Mouse (Mus musculus) 3134 (cell line): ENCODE measurements around the gene Adcy2.

Experiments used
- DNase-seq: peaks from one replicate; pipeline ENCODE4 v3.0.0-alpha.2; 2011; ENCODE audit warnings: low spot score; ENCODE audit not compliant: insufficient read length; ENCODE audit errors: extremely low read depth

Gene Adcy2

DNA sequence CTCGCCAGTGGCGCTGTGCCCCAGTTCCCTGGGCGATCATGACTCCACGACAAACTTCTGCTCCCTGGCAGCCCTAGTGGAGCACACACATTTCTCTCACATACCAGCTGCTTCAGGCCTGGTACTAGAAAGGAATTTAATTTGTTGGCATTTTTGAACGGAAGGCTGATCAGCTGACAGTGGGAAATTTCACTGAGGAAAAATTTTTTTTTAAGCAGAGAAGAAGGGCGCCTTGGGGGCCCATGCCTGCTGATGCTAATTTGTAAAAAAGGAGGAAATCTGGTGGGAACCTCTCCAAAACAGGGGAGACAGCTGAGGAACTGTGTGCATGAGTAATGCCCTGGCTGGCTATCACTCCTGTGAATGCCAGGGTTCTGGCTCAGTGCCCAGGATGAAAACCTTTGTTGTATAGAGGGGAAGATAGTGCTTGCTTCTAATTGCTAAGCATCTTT lies 292.0 kb downstream of the Adcy2 start:
- no peak for DNase-seq

- DNase-seq, result no peak
Observed at GRCm38 (mm10) chr13:68684919-68685318, 314.4 kb downstream of the Adcy2 start.

DNA sequence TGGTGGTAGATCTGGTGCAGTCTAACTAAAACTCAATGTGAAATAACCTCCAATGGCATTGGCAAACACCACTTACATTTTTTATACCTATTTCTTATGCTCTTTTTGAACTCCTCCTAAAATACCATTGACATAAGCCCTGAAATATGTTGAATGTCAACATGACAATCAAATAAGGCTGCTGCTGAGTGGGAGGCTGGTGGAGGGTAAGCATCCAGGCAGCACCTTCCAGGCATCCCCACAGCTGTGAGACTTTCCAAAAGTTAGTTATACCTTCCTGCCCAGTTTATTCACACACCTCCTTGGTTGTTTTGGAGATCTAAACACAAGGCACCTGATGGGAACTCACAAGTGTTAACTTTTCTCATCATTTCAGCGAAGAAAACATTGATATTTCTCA lies 318.9 kb downstream of the Adcy2 start:
- no peak for DNase-seq

GRCm38 (mm10) chr13:68642786-68643185 lies 356.6 kb downstream of the Adcy2 start:
- no peak for DNase-seq

GRCm38 (mm10) chr13:68627041-68627440 lies 372.3 kb downstream of the Adcy2 start:
- DNase-seq, result no peak

- DNase-seq, result no peak
Observed at GRCm38 (mm10) chr13:68622792-68623191, 376.5 kb downstream of the Adcy2 start.

GRCm38 (mm10) chr13:68607652-68608405 lies 391.5 kb downstream of the Adcy2 start:
- no peak for DNase-seq

DNA sequence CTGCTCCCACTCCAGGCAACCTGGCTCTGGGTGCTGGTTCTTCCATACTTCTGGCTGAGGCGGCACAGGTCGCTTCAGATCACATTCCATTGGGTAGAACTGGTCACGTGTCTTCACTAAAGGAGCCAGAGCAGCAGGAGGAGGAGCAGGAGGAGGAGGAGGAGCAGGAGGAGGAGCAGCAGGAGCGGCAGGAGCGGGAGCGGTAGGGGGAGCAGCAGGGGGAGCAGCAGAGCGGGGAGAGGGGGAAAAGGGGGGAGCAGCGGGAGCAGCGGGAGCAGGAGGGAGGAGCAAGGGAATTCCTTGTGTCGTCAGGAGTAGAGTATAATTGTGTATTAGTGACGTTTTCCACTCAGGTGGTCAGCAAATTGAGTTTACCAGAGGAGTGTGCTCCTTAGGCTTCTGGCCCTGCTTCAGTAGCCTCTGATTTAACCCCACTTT lies 393.6 kb downstream of the Adcy2 start:
- DNase-seq, result peak; percentile 75

GRCm38 (mm10) chr13:68603085-68603484 lies 396.3 kb downstream of the Adcy2 start:
- no peak for DNase-seq

DNA sequence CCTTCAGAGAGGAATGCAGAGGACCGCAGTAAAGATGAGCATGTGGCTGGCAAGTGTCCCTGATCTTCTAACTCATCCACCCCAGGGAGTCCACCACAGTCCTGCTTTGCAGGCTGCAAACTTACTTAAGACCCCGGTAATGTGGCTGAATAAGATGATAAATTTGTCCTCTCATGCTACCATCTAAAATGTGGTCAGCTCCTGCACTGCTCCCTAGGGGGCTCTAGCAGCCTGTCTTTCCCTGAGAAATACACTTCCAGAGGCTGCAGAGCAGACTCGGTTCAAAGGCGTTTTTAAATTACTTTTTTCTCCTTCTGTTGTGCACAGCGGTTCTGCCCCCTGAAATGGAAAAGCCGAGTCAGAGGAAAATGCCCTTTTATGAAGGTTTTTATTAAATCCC lies 398.2 kb downstream of the Adcy2 start:
- DNase-seq, result no peak

DNA sequence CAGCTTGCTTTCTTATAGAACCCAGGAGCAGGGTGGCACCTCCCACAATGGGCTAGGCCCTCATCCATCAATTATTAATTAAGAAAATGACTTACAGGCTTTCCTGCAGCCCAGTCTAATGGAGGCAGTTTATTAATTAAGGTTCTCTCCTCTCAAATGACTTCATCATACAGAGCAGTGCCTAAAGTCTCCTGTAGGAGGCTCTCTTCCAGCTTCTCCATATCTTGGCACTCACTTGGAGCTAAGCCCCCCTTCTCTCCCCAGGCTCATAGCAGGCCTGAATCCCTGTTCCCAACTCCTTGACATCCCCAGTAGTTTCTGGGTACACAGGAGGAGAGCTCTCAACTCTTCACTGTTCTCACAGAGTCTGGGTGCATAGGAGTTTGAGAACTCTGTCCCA lies 400.4 kb downstream of the Adcy2 start:
- DNase-seq, result no peak

GRCm38 (mm10) chr13:68597667-68598066 lies 401.7 kb downstream of the Adcy2 start:
- no peak for DNase-seq

- DNase-seq, result no peak
Observed at GRCm38 (mm10) chr13:68597199-68597598, 402.1 kb downstream of the Adcy2 start, which contains the start of gene 1700001L19Rik. 1700001L19Rik (plus strand) TSS chr13:68597421.

DNA sequence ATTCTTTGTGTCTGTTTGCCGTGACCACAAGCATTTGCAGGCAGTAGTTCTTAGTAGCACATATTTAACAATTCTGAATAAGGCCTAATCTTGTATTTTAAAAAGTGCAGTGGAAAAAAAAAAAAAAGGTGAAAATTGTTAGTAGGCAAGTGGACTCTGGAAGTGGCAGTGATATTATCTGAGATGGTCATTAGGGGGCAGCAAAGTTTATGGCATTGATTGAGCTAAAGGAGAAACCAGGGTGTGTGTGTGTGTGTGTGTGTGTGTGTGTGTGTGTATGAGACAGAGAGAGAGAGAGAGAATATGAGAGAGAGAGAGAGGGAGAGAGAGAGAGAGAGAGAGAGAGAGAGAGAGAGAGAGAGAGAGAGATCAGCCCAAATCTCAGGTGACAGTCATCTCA lies 405.5 kb downstream of the Adcy2 start:
- no peak for DNase-seq

DNA sequence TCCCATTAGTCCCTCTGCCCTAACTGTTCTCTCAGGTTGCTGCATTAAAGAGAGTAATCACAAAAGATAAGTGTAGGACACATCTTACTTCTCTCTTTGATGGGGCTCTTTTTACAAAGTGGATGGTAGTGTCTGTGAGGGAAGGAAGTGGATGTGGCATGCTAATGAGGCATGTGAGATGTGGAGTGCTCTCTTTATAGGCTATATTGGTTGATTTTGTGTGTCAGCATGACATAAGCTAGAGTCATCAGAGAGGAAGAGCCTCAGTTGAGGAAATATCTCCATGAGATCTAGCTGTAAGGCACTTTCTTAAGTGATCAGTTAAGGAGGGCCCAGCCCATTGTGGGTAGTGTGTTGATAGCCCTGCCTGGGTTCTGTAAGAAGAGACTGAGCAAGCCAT lies 411.0 kb downstream of the Adcy2 start:
- DNase-seq, result no peak

- no peak for DNase-seq
Observed at GRCm38 (mm10) chr13:68585441-68585840, 413.9 kb downstream of the Adcy2 start.

- no peak for DNase-seq
Observed at GRCm38 (mm10) chr13:68583961-68584360, 415.4 kb downstream of the Adcy2 start.

DNA sequence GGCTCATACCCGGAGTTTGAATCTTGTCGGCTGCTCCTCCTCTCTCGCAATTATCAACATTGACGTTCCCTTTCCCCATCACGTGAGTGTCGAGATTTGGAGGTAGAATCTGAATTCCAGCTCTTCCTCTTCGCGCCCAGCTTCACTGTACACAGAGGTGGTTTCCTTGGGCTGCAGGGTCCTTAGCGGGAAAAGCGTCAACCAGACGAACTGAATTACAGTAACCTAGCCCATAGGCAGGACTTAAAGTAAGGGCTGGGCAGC lies 416.9 kb downstream of the Adcy2 start:
- DNase-seq, result no peak

DNA sequence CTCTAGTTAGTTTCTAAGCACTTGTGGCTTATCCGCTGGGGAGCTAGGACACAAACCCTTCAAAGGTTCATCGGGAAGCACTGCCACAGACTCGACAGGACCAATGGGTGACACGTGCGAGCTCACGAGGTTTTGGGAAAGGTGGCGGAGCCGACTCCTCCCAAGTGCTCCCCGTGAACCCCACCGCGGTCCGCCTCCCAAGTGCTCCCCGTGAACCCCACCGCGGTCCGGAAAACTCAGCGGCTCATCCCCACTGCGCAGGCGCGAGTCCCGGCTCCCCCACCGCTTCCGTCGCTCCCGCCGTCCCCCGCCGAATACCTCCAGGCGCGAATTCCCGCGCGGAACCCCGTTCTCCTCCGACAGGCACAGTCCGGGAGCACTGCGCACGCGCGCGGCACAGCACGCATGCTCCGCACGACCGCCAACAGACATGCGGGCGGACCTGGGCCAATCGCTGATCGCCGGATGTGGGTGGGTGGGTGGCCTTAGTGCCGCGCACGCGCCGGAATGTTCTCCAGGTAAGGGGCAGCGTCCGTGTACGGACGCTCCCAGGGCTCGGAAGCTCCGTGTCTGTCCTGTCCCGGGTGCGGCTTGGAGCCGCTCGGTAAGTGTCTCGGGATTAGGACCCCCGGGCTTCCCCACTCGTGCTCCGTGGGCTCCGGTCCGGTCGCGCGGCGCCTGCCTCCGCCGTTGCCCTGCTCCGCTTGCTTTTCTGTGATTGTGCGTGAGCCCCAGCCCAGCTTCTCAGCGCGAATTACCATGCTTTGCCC lies 417.4 kb downstream of the Adcy2 start, which contains the start of the genes Mtrr and Fastkd3:
Mtrr (minus strand) TSS at position 403 of the 770 bp plus-strand sequence.
Fastkd3 (plus strand) TSS at position 488 of the 770 bp plus-strand sequence.
- DNase-seq, result peak; percentile 95

- DNase-seq, result no peak
Observed at GRCm38 (mm10) chr13:68581086-68581740, 418.1 kb downstream of the Adcy2 start.

DNA sequence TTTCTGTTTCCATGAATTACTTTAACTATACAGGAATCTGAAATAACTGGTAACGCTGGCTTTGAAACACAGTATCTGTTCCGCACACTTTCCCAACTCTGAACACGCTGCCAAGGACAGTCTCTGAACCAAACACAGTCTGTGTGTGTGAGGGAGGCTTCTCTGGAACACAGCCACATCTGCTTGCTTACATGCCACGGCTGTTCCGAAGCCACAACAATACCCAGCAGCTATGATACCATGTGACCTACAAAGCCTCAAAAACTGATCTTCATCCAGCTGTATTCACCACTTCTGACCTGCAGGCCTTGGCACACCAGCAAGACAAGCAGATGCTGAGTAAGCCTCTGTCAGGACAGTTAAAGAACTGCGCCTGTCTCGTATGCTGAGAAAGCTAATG lies 421.4 kb downstream of the Adcy2 start:
- DNase-seq, result no peak
